21 mouse cellular contexts compared by ENCODE assay signal in genomic region chr5:86730587-86730986, GRCm38 (mm10). TPM values are rescaled to one million over a fixed set of nuclear protein-coding genes. Genes with fewer than 3 reads are reported as not detected.
DNase-seq lines count a peak whose midpoint lies in the region; ATAC-seq and TF ChIP-seq lines count a peak whose summit lies in the region.
"Had no signal": no experiment of that assay in that cellular context is flagged by ENCODE, and none has a peak within 500 bp of the region (broad histone marks: within the 10 kb centered on the region; RNA-seq: fewer than 3 reads in every experiment).

No protein-coding gene starts in this region.

- H3K27ac ChIP-seq in heart, postnatal 0 days (ENCODE audit: low read depth), result no peak overlapping the region
- H3K27ac ChIP-seq: forebrain, embryonic 15.5 days; neural tube, embryonic 15.5 days had no signal

- no peaks in the 10 kb centered on the region for H3K4me1 ChIP-seq in heart, postnatal 0 days (ENCODE audit: control insufficient read depth, insufficient read depth)
- H3K4me1 ChIP-seq: forebrain, embryonic 15.5 days; neural tube, embryonic 15.5 days had no signal

- DNase-seq in heart, postnatal 0 days (ENCODE audit: low spot score), result peak; percentile 10
- DNase-seq in heart, adult 18-20 months, result no peak
- DNase-seq in Muller cell, postnatal 12 days (ENCODE audit: inconsistent ontology term), result peak; percentile 94
- DNase-seq in brain, embryonic 14.5 days (ENCODE audit: low read depth), result peak; percentile 15
- DNase-seq in retina, postnatal 1 day, result peak; percentile 89
- no peak for DNase-seq in frontal cortex, adult 2 months (ENCODE audit: extremely low spot score in 1 of 2, low spot score in 1 of 2)
- no peak for DNase-seq in thymus, adult 18-20 months
- DNase-seq: cerebellum, adult 11 months; gastrocnemius, postnatal 14 days; heart, postnatal 36 days had no signal

- no peaks in the 10 kb centered on the region for H3K27me3 ChIP-seq in heart, postnatal 0 days (ENCODE audit: control insufficient read depth, insufficient read depth, low read length)
- H3K27me3 ChIP-seq: forebrain, embryonic 15.5 days; neural tube, embryonic 15.5 days had no signal

- H3K4me3 ChIP-seq in heart, postnatal 0 days (ENCODE audit: low read depth, low read length), result no peak overlapping the region
- H3K4me3 ChIP-seq: forebrain, embryonic 15.5 days; neural tube, embryonic 15.5 days had no signal

- H3K9me3 ChIP-seq in heart, postnatal 0 days (replicated peaks; ENCODE audit: control insufficient read depth, low read length), result no peaks in the 10 kb centered on the region
- H3K9me3 ChIP-seq: forebrain, embryonic 15.5 days; neural tube, embryonic 15.5 days had no signal

- no peak for ATAC-seq in heart, postnatal 0 days (ENCODE audit: insufficient read depth, low read depth)
- ATAC-seq: forebrain, embryonic 15.5 days had no signal

- no peak overlapping the region for H3K4me2 ChIP-seq in heart, postnatal 0 days (ENCODE audit: low read depth, low read length)
- H3K4me2 ChIP-seq: forebrain, embryonic 15.5 days; liver, embryonic 11.5 days; neural tube, embryonic 15.5 days had no signal

- TF ChIP-seq CTCF in heart, postnatal 0 days (IDR thresholded peaks at IDR 0.05; ENCODE audit: low read depth), result no peak
- TF ChIP-seq CTCF in brain, embryonic 14.5 days (IDR thresholded peaks at IDR 0.05; ENCODE audit: borderline replicate concordance, extremely low read depth, insufficient read depth, insufficient read length), result no peak

- no peak for TF ChIP-seq POLR2A in brain, embryonic 14.5 days (IDR thresholded peaks at IDR 0.05; ENCODE audit: borderline replicate concordance, extremely low read depth, insufficient read depth, insufficient read length, poor library complexity, severe bottlenecking)

- no peak for TF ChIP-seq EP300 in heart, postnatal 0 days (IDR thresholded peaks at IDR 0.05; ENCODE audit: low read depth)

- H3K36me3 ChIP-seq in heart, postnatal 0 days (replicated peaks; ENCODE audit: control insufficient read depth, insufficient read depth, low read length), result no peaks in the 10 kb centered on the region
- H3K36me3 ChIP-seq: forebrain, embryonic 15.5 days; neural tube, embryonic 15.5 days had no signal

- 22% methylated on average over 4 of the region's 4 CpGs for WGBS in heart, postnatal 0 days

- H3K9ac ChIP-seq in heart, postnatal 0 days (replicated peaks; ENCODE audit: low read depth, low read length), result no peak overlapping the region
- H3K9ac ChIP-seq: forebrain, embryonic 15.5 days; neural tube, embryonic 15.5 days had no signal

RNA-seq across cellular contexts. Expression of gene Tmprss11e, which starts 15.0 kb away (rescaled TPM):
- 0.08 TPM in 1 of 2 replicates, not detected in the other for total RNA-seq in heart, postnatal 0 days (2014; rRNA removed; ENCODE audit: low replicate concordance)
- polyA plus RNA-seq in heart, postnatal 0 days (2015; fragmentation: Nextera tagmentation; extraction: Ambion mirVana), result not detected in 2 replicates
- total RNA-seq in heart, adult 18-20 months (2021), result not detected
- not detected in 2 replicates for polyA plus RNA-seq in brain, embryonic 14.5 days (2012; rRNA removed)
- polyA plus RNA-seq in frontal cortex, adult 2 months (2012; rRNA removed), result not detected in 2 replicates
- total RNA-seq: adrenal gland, postnatal 4 days; gastrocnemius, postnatal 14 days; heart, postnatal 36 days; layer of hippocampus, adult 8-10 months; left cerebral cortex, postnatal 10 days; megakaryocyte-erythroid progenitor cell, adult 5-6 weeks; monocyte, adult 5-6 weeks had no signal
- polyA plus RNA-seq: forebrain, embryonic 15.5 days; intestine, embryonic 14.5 days; kidney, embryonic 16.5 days; liver, embryonic 11.5 days; lung, embryonic 16.5 days; neural tube, embryonic 15.5 days had no signal

RNA-seq across cellular contexts. Expression of gene Tmprss11b, which starts 54.4 kb away (rescaled TPM):
- not detected in 2 replicates for total RNA-seq in heart, postnatal 0 days (2014; rRNA removed; ENCODE audit: low replicate concordance)
- polyA plus RNA-seq in heart, postnatal 0 days (2015; fragmentation: Nextera tagmentation; extraction: Ambion mirVana), result not detected in 2 replicates
- total RNA-seq in heart, adult 18-20 months (2021), result not detected
- 0.01 TPM in 1 of 2 replicates, not detected in the other for polyA plus RNA-seq in brain, embryonic 14.5 days (2012; rRNA removed)
- not detected in 2 replicates for polyA plus RNA-seq in frontal cortex, adult 2 months (2012; rRNA removed)
- total RNA-seq: adrenal gland, postnatal 4 days; gastrocnemius, postnatal 14 days; heart, postnatal 36 days; layer of hippocampus, adult 8-10 months; megakaryocyte-erythroid progenitor cell, adult 5-6 weeks; monocyte, adult 5-6 weeks had no signal
- polyA plus RNA-seq: forebrain, embryonic 15.5 days; intestine, embryonic 14.5 days; kidney, embryonic 16.5 days; liver, embryonic 11.5 days; lung, embryonic 16.5 days; neural tube, embryonic 15.5 days had no signal

Comparison
In these comparisons a context has a peak if more than half of its experiments do, and no peak if none do; other contexts are left out.
1. DNase-seq: peak in heart, postnatal 0 days (single experiment), Muller cell, postnatal 12 days (single experiment), brain, embryonic 14.5 days (single experiment) and retina, postnatal 1 day (single experiment); none in heart, adult 18-20 months (0 of 2), frontal cortex, adult 2 months (0 of 2) and thymus, adult 18-20 months (0 of 2).